Mouse (Mus musculus) kidney, adult 2 months (tissue): ENCODE data around the gene Kank1.

Source experiments
- CTCF ChIP-seq: fragments of 200-500 bp; conservative IDR thresholded peaks from 2 replicates; pipeline ENCODE4 v1.5.1; 2011; ENCODE audit warnings: low read depth, mild to moderate bottlenecking, control low read depth, low read length, moderate library complexity, mixed read lengths; ENCODE audit not compliant: insufficient read depth, insufficient read length
- POLR2A ChIP-seq: fragments of 200-500 bp; IDR thresholded peaks from one replicate; pipeline ENCODE4 v1.6.1; 2011; ENCODE audit warnings: low read depth, low read length, control low read depth

GRCm38 (mm10) chr19:25200081-25200860, 36.5 kb upstream of the Kank1 start:
- TF ChIP-seq CTCF, result no peak
- TF ChIP-seq POLR2A, result no peak
